Mouse (Mus musculus): ENCODE results near the gene Alkbh4. TPM values are rescaled to one million over a fixed set of nuclear protein-coding genes. Genes with fewer than 3 reads are reported as not detected.

Alkbh4 gene
- polyA plus RNA-seq, 1 experiment from 2014 or later, result 16.5 TPM

Small RNA genes lying within 50 kb of the gene (microRNA-seq; reads per million reads assigned to microRNA genes)
- not detected for gene Mir7035

Other genes with a start within 250 kb of the Alkbh4 start
- 291 and 451 TPM in 2 replicates for gene Hspb1, start 248.2 kb upstream of the Alkbh4 start, polyA plus RNA-seq (2015; fragmentation: Nextera tagmentation; extraction: Ambion mirVana)
- gene Ywhag, start 201.5 kb upstream of the Alkbh4 start, polyA plus RNA-seq (2015; fragmentation: Nextera tagmentation; extraction: Ambion mirVana), result 167 and 173 TPM in 2 replicates
- gene Ssc4d, start 161.6 kb upstream of the Alkbh4 start, polyA plus RNA-seq (2015; fragmentation: Nextera tagmentation; extraction: Ambion mirVana), result 3.4 TPM in 2 replicates
- gene Zp3, start 156.0 kb upstream of the Alkbh4 start, polyA plus RNA-seq (2015; fragmentation: Nextera tagmentation; extraction: Ambion mirVana), result 1.7 TPM in 2 replicates
- 22.9 and 25.4 TPM in 2 replicates for gene Dtx2, start 141.3 kb upstream of the Alkbh4 start, polyA plus RNA-seq (2015; fragmentation: Nextera tagmentation; extraction: Ambion mirVana)
- 30.3 and 37.0 TPM in 2 replicates for gene Upk3b, start 97.7 kb upstream of the Alkbh4 start, polyA plus RNA-seq (2015; fragmentation: Nextera tagmentation; extraction: Ambion mirVana)
- gene Upk3bl, start 81.7 kb upstream of the Alkbh4 start, polyA plus RNA-seq (2015; fragmentation: Nextera tagmentation; extraction: Ambion mirVana), result 72.2 and 117 TPM in 2 replicates
- gene Rasa4, start 52.2 kb upstream of the Alkbh4 start, polyA plus RNA-seq (2015; fragmentation: Nextera tagmentation; extraction: Ambion mirVana), result 9.3 and 10.4 TPM in 2 replicates
- gene Polr2j, start 19.5 kb upstream of the Alkbh4 start, polyA plus RNA-seq (2015; fragmentation: Nextera tagmentation; extraction: Ambion mirVana), result 209 and 218 TPM in 2 replicates
- 27.2 and 28.5 TPM in 2 replicates for gene Lrwd1, start 72 bp upstream of the Alkbh4 start, polyA plus RNA-seq (2015; fragmentation: Nextera tagmentation; extraction: Ambion mirVana)
- 7.0 and 7.5 TPM in 2 replicates for gene Orai2, start 34.6 kb downstream of the Alkbh4 start, polyA plus RNA-seq (2015; fragmentation: Nextera tagmentation; extraction: Ambion mirVana)
- 36.8 and 41.7 TPM in 2 replicates for gene Prkrip1, start 62.8 kb downstream of the Alkbh4 start, polyA plus RNA-seq (2015; fragmentation: Nextera tagmentation; extraction: Ambion mirVana)
- gene Sh2b2, start 110.4 kb downstream of the Alkbh4 start, polyA plus RNA-seq (2015; fragmentation: Nextera tagmentation; extraction: Ambion mirVana), result 3.1 and 3.4 TPM in 2 replicates